Mouse (Mus musculus) cortical plate, adult 2 months (tissue): ENCODE data around the gene Itch. TPM values are rescaled to one million over a fixed set of nuclear protein-coding genes. Genes with fewer than 3 reads are reported as not detected.

ENCODE experiments used
- H3K27ac ChIP-seq: fragments of 200-500 bp; 2 replicates; pipeline ENCODE4 v1.5.1; 2012; ENCODE audit warnings: low read length, control low read depth, inconsistent platforms; ENCODE audit not compliant: insufficient read depth
- H3K4me1 ChIP-seq: fragments of 200-500 bp; 2 replicates; pipeline ENCODE4 v1.6.1; 2011; ENCODE audit warnings: low read length; ENCODE audit not compliant: control insufficient read depth, insufficient read depth
- H3K4me3 ChIP-seq: fragments of 200-500 bp; 2 replicates; pipeline ENCODE4 v1.5.1; 2011; ENCODE audit warnings: mild to moderate bottlenecking, low read length, control low read depth; ENCODE audit not compliant: insufficient read depth
- CTCF ChIP-seq: fragments of 200-500 bp; IDR thresholded peaks from 2 replicates; pipeline ENCODE4 v1.5.1; 2011; ENCODE audit warnings: mild to moderate bottlenecking, control low read depth, low read length; ENCODE audit not compliant: insufficient read depth; ENCODE audit errors: extremely low read depth
- POLR2A ChIP-seq: fragments of 200-500 bp; IDR thresholded peaks from 2 replicates; pipeline ENCODE4 v1.6.1; 2011; ENCODE audit warnings: mild to moderate bottlenecking, low read length, control low read depth; ENCODE audit not compliant: insufficient read depth; ENCODE audit errors: extremely low read depth
- polyA plus RNA-seq: library from polyadenylated mRNA; depleted of rRNA; stranded (reverse); fragments of >200 nt; gene quantifications from 2 replicates; pipeline ENCODE4 v1.2.3, GENCODE M21; 2012; rRNA removed

The Itch gene
- polyA plus RNA-seq: 18.5 and 20.6 TPM in 2 replicates

- Histone ChIP-seq H3K4me1 (peaks cover 10% of the 10 kb centered on the region), H3K4me3 (peak within 1 kb of the TSS; percentile 78), H3K27ac (peak within 1 kb of the TSS; percentile 76)
- peak; percentile 90 for TF ChIP-seq POLR2A
- TF ChIP-seq CTCF: no peak
These were observed at the start of gene Itch for GRCm38 (mm10) chr2:155133011-155133976. Gene Itch (plus strand): TSS chr2:155133509.

GRCm38 (mm10) chr2:155084546-155084945 lies 48.8 kb upstream of the Itch start:
- no peak overlapping the region for H3K27ac ChIP-seq
- no peak for TF ChIP-seq POLR2A
- no peak for TF ChIP-seq CTCF
- H3K4me1 ChIP-seq: no peaks in the 10 kb centered on the region
- H3K4me3 ChIP-seq: no peak overlapping the region

- Histone ChIP-seq H3K4me3 (no peak overlapping the region), H3K27ac (no peak overlapping the region), H3K4me1 (no peaks in the 10 kb centered on the region)
- TF ChIP-seq POLR2A (no peak), CTCF (no peak)
These were observed 47.0 kb upstream of the Itch start for GRCm38 (mm10) chr2:155086328-155086727.

- no peaks in the 10 kb centered on the region for H3K4me1 ChIP-seq
- TF ChIP-seq CTCF (no peak), POLR2A (no peak)
- H3K27ac ChIP-seq: no peak overlapping the region
- no peak overlapping the region for H3K4me3 ChIP-seq
These were observed 45.0 kb upstream of the Itch start for GRCm38 (mm10) chr2:155088264-155088663.

- H3K4me3 ChIP-seq: no peak overlapping the region
- H3K4me1 ChIP-seq: no peaks in the 10 kb centered on the region
- no peak for TF ChIP-seq CTCF
- no peak for TF ChIP-seq POLR2A
- H3K27ac ChIP-seq: no peak overlapping the region
These were observed 42.2 kb upstream of the Itch start for GRCm38 (mm10) chr2:155090909-155091742.

- Histone ChIP-seq H3K4me3 (no peak overlapping the region), H3K4me1 (no peaks in the 10 kb centered on the region), H3K27ac (no peak overlapping the region)
- TF ChIP-seq CTCF: no peak
- TF ChIP-seq POLR2A: no peak
These were observed 41.6 kb upstream of the Itch start for GRCm38 (mm10) chr2:155091743-155092075.

GRCm38 (mm10) chr2:155093418-155093817 lies 39.9 kb upstream of the Itch start:
- Histone ChIP-seq H3K4me1 (no peaks in the 10 kb centered on the region), H3K27ac (no peak overlapping the region), H3K4me3 (no peak overlapping the region)
- TF ChIP-seq CTCF (no peak), POLR2A (no peak)

GRCm38 (mm10) chr2:155098720-155099380 lies 34.5 kb upstream of the Itch start:
- TF ChIP-seq POLR2A (no peak), CTCF (no peak)
- peak overlapping the region; percentile 90 for H3K27ac ChIP-seq
- H3K4me1 ChIP-seq: no peaks in the 10 kb centered on the region
- H3K4me3 ChIP-seq: no peak overlapping the region

GRCm38 (mm10) chr2:155099421-155099820 lies 33.9 kb upstream of the Itch start:
- no peak overlapping the region for H3K4me3 ChIP-seq
- TF ChIP-seq POLR2A (no peak), CTCF (no peak)
- peak overlapping the region; percentile 93 for H3K27ac ChIP-seq
- H3K4me1 ChIP-seq: no peaks in the 10 kb centered on the region
